Mouse (Mus musculus): ENCODE data around the gene Disc1.

The Disc1 gene

GRCm38 (mm10) chr8:125254188-125255005 lies 200.4 kb downstream of the Disc1 start:
- intact Hi-C loops (cut with DNase I): no loop called here

GRCm38 (mm10) chr8:125255006-125255685 lies 201.2 kb downstream of the Disc1 start:
- intact Hi-C loops (cut with DNase I): no loop called here

- intact Hi-C loops (cut with DNase I): no loop called here
These were observed 203.7 kb downstream of the Disc1 start for GRCm38 (mm10) chr8:125257660-125258059.

GRCm38 (mm10) chr8:125258806-125259500 lies 205.0 kb downstream of the Disc1 start:
- intact Hi-C loops (cut with DNase I): no loop called here

- intact Hi-C loops (cut with DNase I): no loop called here
These were observed 214.2 kb downstream of the Disc1 start for GRCm38 (mm10) chr8:125268181-125268705.

- intact Hi-C loops (cut with DNase I): no loop called here
These were observed 216.3 kb downstream of the Disc1 start for GRCm38 (mm10) chr8:125270292-125270691.

GRCm38 (mm10) chr8:125271357-125271756 lies 217.4 kb downstream of the Disc1 start:
- intact Hi-C loops (cut with DNase I): no loop called here

GRCm38 (mm10) chr8:125272089-125272866 lies 218.3 kb downstream of the Disc1 start:
- intact Hi-C loops (cut with DNase I): no loop called here

- intact Hi-C loops (cut with DNase I): no loop called here
These were observed 223.2 kb downstream of the Disc1 start for GRCm38 (mm10) chr8:125277071-125277682.

GRCm38 (mm10) chr8:125279156-125279555 lies 225.2 kb downstream of the Disc1 start:
- intact Hi-C loops (cut with DNase I): no loop called here

GRCm38 (mm10) chr8:125279892-125280291 lies 225.9 kb downstream of the Disc1 start:
- intact Hi-C loops (cut with DNase I): no loop called here

- intact Hi-C loops (cut with DNase I): no loop called here
These were observed 228.5 kb downstream of the Disc1 start for GRCm38 (mm10) chr8:125282531-125282930.

GRCm38 (mm10) chr8:125283542-125283941 lies 229.5 kb downstream of the Disc1 start:
- intact Hi-C loops (cut with DNase I): no loop called here

GRCm38 (mm10) chr8:125284875-125285274 lies 230.9 kb downstream of the Disc1 start:
- intact Hi-C loops (cut with DNase I): no loop called here

GRCm38 (mm10) chr8:125285391-125285790 lies 231.4 kb downstream of the Disc1 start:
- intact Hi-C loops (cut with DNase I): no loop called here

- intact Hi-C loops (cut with DNase I): no loop called here
These were observed 232.1 kb downstream of the Disc1 start for GRCm38 (mm10) chr8:125285966-125286681.

GRCm38 (mm10) chr8:125287311-125287710 lies 233.3 kb downstream of the Disc1 start:
- intact Hi-C loops (cut with DNase I): no loop called here

GRCm38 (mm10) chr8:125287841-125288341 lies 233.9 kb downstream of the Disc1 start:
- intact Hi-C loops (cut with DNase I): no loop called here

- intact Hi-C loops (cut with DNase I): no loop called here
These were observed 237.5 kb downstream of the Disc1 start for GRCm38 (mm10) chr8:125291506-125291905.

Measured in adrenal gland (tissue).